Mouse (Mus musculus) myocyte (in vitro differentiated cells): ENCODE results near the gene Efhd2. TPM values are rescaled to one million over a fixed set of nuclear protein-coding genes. Genes with fewer than 3 reads are reported as not detected.
A peak's percentile ranks its signal among the peaks of the same experiment; 100 is the strongest.

Source experiments
- H3K27me3 ChIP-seq: one replicate; pipeline ENCODE4 v1.6.1; 2011; ENCODE audit not compliant: control insufficient read depth, insufficient read depth, insufficient read length
- H3K36me3 ChIP-seq: one replicate; pipeline ENCODE4 v1.6.1; 2011; ENCODE audit not compliant: control insufficient read depth, insufficient read depth
- H3K4me2 ChIP-seq: one replicate; pipeline ENCODE4 v1.6.1; 2011; ENCODE audit warnings: low read depth, control low read depth
- H3K4me3 ChIP-seq: one replicate; pipeline ENCODE4 v1.5.1; 2011; ENCODE audit warnings: mild to moderate bottlenecking, control low read depth, moderate library complexity
- H3K79me2 ChIP-seq: one replicate; pipeline ENCODE4 v1.6.1; 2011; ENCODE audit not compliant: control insufficient read depth, insufficient read depth
- H3ac ChIP-seq: one replicate; pipeline ENCODE4 v1.6.1; 2011; ENCODE audit not compliant: control insufficient read depth, insufficient read length
- CEBPB ChIP-seq: IDR thresholded peaks from 2 replicates; pipeline ENCODE4 v1.6.1; 2011; ENCODE audit warnings: mild to moderate bottlenecking, moderate library complexity; ENCODE audit not compliant: poor library complexity, insufficient read depth, severe bottlenecking
- E2F4 ChIP-seq: IDR thresholded peaks from one replicate; pipeline ENCODE4 v1.6.1; 2011; ENCODE audit warnings: mild to moderate bottlenecking, control low read depth, moderate library complexity; ENCODE audit not compliant: insufficient read depth
- MAX ChIP-seq: IDR thresholded peaks from one replicate; pipeline ENCODE4 v1.6.1; 2011; ENCODE audit warnings: low read depth, mild to moderate bottlenecking, control low read depth
- MYOD1 ChIP-seq, 3 experiments: IDR thresholded peaks; one replicate each; pipeline ENCODE4 v1.6.1; 2011; ENCODE audit warnings: control low read depth in 2 of 3, low read depth in 2 of 3, mild to moderate bottlenecking in 2 of 3, moderate library complexity in 1 of 3; ENCODE audit not compliant: insufficient read length in 2 of 3, control insufficient read depth in 1 of 3
- MYOG ChIP-seq, 3 experiments: IDR thresholded peaks; one replicate each; pipeline ENCODE4 v1.6.1; 2011; ENCODE audit warnings: control low read depth in 2 of 3, low read depth in 2 of 3, mild to moderate bottlenecking in 2 of 3; ENCODE audit not compliant: insufficient read length in 2 of 3, control insufficient read depth in 1 of 3, insufficient read depth in 1 of 3
- POLR2A ChIP-seq: IDR thresholded peaks from one replicate; pipeline ENCODE4 v1.6.1; 2011; ENCODE audit warnings: low read depth, mild to moderate bottlenecking, control low read depth, moderate library complexity; ENCODE audit not compliant: insufficient read length
- POLR2AphosphoS2 ChIP-seq: IDR thresholded peaks from one replicate; pipeline ENCODE4 v1.6.1; 2011; ENCODE audit warnings: low read depth, control low read depth; ENCODE audit not compliant: insufficient read length
- REST ChIP-seq: IDR thresholded peaks from one replicate; pipeline ENCODE4 v1.6.1; 2011; ENCODE audit warnings: mild to moderate bottlenecking, control low read depth, moderate library complexity; ENCODE audit not compliant: insufficient read depth, insufficient read length
- SRF ChIP-seq: IDR thresholded peaks from one replicate; pipeline ENCODE4 v1.6.1; 2011; ENCODE audit warnings: low read depth; ENCODE audit not compliant: control insufficient read depth, insufficient read length
- TCF12 ChIP-seq: IDR thresholded peaks from one replicate; pipeline ENCODE4 v1.6.1; 2011; ENCODE audit warnings: mild to moderate bottlenecking, control low read depth; ENCODE audit not compliant: poor library complexity, insufficient read depth, severe bottlenecking
- TCF3 ChIP-seq: IDR thresholded peaks from one replicate; pipeline ENCODE4 v1.6.1; 2011; ENCODE audit warnings: low read depth, control low read depth; ENCODE audit not compliant: insufficient read length
- USF1 ChIP-seq: IDR thresholded peaks from one replicate; pipeline ENCODE4 v1.6.1; 2011; ENCODE audit warnings: low read depth, mild to moderate bottlenecking, control low read depth, moderate library complexity
- polyA plus RNA-seq: library from polyadenylated mRNA; unstranded; fragments of >200 nt; fragmentation: generic; extraction: Trizol; gene quantifications from one replicate; pipeline ENCODE4 v1.2.1, GENCODE M21; 2012; ENCODE audit warnings: missing spikeins

Efhd2 gene
- polyA plus RNA-seq, 1 experiment = 38.8 TPM

- H3ac ChIP-seq = no peak overlapping the region
These were observed 875 bp upstream of the Efhd2 start for GRCm38 (mm10) chr4:141875481-141876108.

GRCm38 (mm10) chr4:141874111-141874600 is 564 bp downstream of the Efhd2 start:
- TF ChIP-seq MAX (no peak), E2F4 (no peak), POLR2A (no peak), MYOG (IDR thresholded peaks at IDR 0.05; ENCODE audit: control insufficient read depth in 1 of 3, insufficient read depth in 1 of 3, insufficient read length in 2 of 3, low read depth in 2 of 3) (no peak), USF1 (no peak), CEBPB (no peak), MYOD1 (IDR thresholded peaks at IDR 0.05; ENCODE audit: control insufficient read depth in 1 of 3, insufficient read length in 2 of 3, low read depth in 2 of 3) (no peak), POLR2AphosphoS2 (no peak), SRF (no peak), REST (no peak), TCF12 (no peak), TCF3 (no peak)
- Histone ChIP-seq H3K4me3 (peak overlapping the region; percentile 75), H3K36me3 (no peaks in the 10 kb centered on the region), H3K79me2 (peaks cover 12% of the 10 kb centered on the region), H3K4me2 (peak overlapping the region; percentile 88), H3K27me3 (no peaks in the 10 kb centered on the region), H3ac (peak overlapping the region; percentile 43)

More at GRCm38 (mm10) chr4:141875481-141876108, 875 bp upstream of the Efhd2 start:
- H3K4me2 ChIP-seq = peak overlapping the region; percentile 98
- TF ChIP-seq TCF3 (no peak), USF1 (no peak), TCF12 (no peak), MYOG (IDR thresholded peaks at IDR 0.05; ENCODE audit: control insufficient read depth in 1 of 3, insufficient read depth in 1 of 3, insufficient read length in 2 of 3, low read depth in 2 of 3) (no peak), MYOD1 (IDR thresholded peaks at IDR 0.05; ENCODE audit: control insufficient read depth in 1 of 3, insufficient read length in 2 of 3, low read depth in 2 of 3) (no peak), MAX (no peak), E2F4 (no peak), SRF (no peak), REST (no peak), POLR2A (no peak), POLR2AphosphoS2 (no peak), CEBPB (no peak)
- H3K36me3 ChIP-seq = no peaks in the 10 kb centered on the region
- no peaks in the 10 kb centered on the region for H3K27me3 ChIP-seq
- H3K4me3 ChIP-seq = peak overlapping the region; percentile 75
- H3K79me2 ChIP-seq = peaks cover 12% of the 10 kb centered on the region

GRCm38 (mm10) chr4:141872977-141873376 is 1.7 kb downstream of the Efhd2 start:
- H3K4me3 ChIP-seq = peak overlapping the region; percentile 75
- H3K27me3 ChIP-seq = no peaks in the 10 kb centered on the region
- peak overlapping the region; percentile 88 for H3K4me2 ChIP-seq
- H3ac ChIP-seq = no peak overlapping the region
- TF ChIP-seq E2F4 = no peak
- no peak for TF ChIP-seq REST
- TF ChIP-seq MAX = no peak
- TF ChIP-seq SRF = no peak
- TF ChIP-seq USF1 = no peak
- no peak for TF ChIP-seq CEBPB
- TF ChIP-seq TCF12 = no peak
- no peak for TF ChIP-seq POLR2A
- no peak for TF ChIP-seq MYOD1 (IDR thresholded peaks at IDR 0.05; ENCODE audit: control insufficient read depth in 1 of 3, insufficient read length in 2 of 3, low read depth in 2 of 3)
- TF ChIP-seq MYOG (IDR thresholded peaks at IDR 0.05; ENCODE audit: control insufficient read depth in 1 of 3, insufficient read depth in 1 of 3, insufficient read length in 2 of 3, low read depth in 2 of 3) = no peak
- TF ChIP-seq TCF3 = no peak
- no peak for TF ChIP-seq POLR2AphosphoS2
- H3K36me3 ChIP-seq = no peaks in the 10 kb centered on the region
- H3K79me2 ChIP-seq = peaks cover 12% of the 10 kb centered on the region

GRCm38 (mm10) chr4:141871909-141872308 is 2.8 kb downstream of the Efhd2 start:
- H3K4me2 ChIP-seq = no peak overlapping the region
- no peaks in the 10 kb centered on the region for H3K36me3 ChIP-seq
- H3K27me3 ChIP-seq = no peaks in the 10 kb centered on the region
- no peak overlapping the region for H3K4me3 ChIP-seq
- H3ac ChIP-seq = no peak overlapping the region
- TF ChIP-seq TCF3 (no peak), USF1 (no peak), TCF12 (no peak), E2F4 (no peak), CEBPB (no peak), POLR2A (no peak), REST (no peak)
- H3K79me2 ChIP-seq = peaks cover 12% of the 10 kb centered on the region
